Mouse (Mus musculus) central nervous system, embryonic 11.5 days (tissue): ENCODE measurements around the gene Ppt2. TPM values are rescaled to one million over a fixed set of nuclear protein-coding genes. Genes with fewer than 3 reads are reported as not detected.

Experiments used
- polyA plus RNA-seq: library from polyadenylated mRNA; depleted of rRNA; stranded (reverse); fragments of >200 nt; gene quantifications from 2 replicates; pipeline ENCODE4 v1.2.3, GENCODE M21; 2012; rRNA removed

Gene Ppt2
- polyA plus RNA-seq, result 18.8 and 23.6 TPM in 2 replicates

GRCm38 (mm10) chr17:34627943-34628643 is at the start of gene Ppt2:
Ppt2 (minus strand) TSS chr17:34628510.

DNA sequence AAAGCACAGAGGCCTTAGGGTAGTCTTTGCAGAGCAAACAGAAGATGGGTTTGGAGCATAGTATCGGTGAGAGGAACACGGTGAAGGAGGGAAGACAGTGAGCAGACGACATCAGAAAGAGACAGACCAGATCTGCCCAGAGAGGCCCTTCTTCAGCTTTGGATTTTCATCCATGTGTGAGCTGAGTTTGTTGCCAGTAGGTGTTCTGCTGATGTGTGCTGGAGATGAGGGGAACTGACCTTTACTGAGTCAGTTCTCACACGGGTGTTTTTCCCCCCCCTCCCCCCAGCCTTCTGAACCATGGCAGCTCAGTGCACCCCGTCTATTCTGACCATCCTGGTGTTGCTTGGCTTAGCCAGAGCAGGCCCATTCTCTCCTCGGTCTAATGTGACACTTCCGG is 41.9 kb upstream of the Ppt2 start, which contains the start of gene Tnxb:
Tnxb (plus strand) TSS at position 301 of the 400 bp plus-strand sequence.

DNA sequence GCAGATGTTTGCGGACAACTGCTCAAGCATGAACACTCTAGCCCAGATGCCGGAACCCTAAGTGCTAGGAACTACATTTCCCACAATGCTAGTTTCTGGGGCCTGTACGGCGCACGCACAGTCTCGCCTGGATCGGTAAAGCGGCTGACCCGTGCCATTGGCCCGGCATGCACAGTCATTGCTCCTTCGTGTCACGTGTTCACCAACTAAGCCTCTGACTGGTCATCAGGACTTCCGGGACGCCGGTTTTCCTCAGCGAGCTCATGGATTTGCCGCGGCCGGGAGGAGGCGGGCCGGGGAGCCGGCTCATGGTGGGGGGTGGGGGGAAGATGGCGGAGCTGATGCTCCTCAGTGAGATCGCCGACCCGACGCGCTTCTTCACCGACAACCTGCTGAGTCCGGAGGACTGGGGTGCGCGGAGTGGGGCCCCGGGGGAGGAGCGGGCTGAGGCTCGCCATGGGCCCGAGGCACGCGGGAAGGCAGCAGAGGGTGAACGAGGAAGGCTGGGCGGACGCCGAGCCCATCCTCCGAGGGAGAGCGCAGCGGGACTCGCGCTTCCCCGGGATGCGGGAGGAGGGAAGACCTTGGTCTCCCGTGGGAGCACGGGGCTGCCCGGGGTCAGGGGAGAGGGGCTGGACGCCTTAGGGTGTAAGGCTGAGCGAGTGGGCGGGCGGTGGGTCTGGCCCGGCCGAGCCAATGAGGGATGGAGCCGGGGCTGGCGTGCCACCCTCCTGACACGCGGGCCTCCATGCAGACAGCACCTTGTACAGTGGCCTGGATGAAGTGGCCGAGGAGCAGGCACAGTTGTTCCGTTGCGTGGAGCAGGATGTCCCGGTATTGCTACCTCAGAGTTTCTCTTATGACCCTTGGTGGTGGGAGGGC is 18.8 kb upstream of the Ppt2 start, which contains the start of gene Atf6b:
Atf6b (plus strand) TSS at position 241 of the 882 bp plus-strand sequence.

DNA sequence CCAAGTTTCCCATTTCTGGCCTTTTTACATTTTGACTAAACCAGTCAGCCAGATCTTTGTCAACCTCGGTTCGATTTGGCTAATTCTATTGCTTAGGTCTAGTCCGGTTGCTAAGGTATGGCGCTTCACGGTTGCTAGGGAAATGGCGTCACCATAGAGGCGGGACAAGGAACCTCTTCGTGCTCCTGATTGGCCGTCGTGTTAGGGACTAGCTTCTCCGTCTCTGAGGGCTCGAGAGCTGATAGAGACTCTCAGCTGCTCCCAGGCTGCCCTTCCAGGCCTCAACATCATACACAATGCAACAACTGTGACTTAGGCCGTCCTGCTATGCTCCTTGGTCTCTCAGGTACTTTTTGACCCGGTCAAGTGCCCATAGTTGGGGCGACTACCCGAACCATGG is 16.3 kb upstream of the Ppt2 start, which contains the start of gene Fkbpl:
Fkbpl (plus strand) TSS at position 157 of the 400 bp plus-strand sequence.

DNA sequence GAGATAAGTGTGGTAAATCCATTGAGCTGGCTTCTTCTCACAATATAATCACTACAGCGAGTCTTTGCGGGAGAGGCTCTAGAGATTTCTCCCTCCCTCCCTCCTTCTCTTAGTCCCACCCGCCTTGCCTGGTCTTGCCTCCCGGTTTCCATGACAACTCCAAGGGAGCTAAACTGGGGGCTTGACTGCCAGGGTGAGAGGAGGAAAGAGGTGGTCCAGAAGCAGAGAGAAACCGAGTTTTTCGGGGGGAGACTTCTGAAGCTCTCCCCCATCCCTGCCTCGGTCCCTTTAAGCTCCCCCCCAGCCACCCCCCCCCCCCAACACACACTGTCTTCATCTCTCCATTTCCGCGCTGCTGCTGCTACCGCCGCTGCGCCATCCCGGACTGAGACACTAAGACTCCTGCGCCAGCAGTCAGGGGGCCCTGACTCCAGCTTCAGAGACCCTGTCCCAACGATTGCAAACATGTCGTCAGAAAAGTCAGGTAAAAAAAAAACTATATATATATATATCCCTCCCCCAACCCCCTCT is 976 bp upstream of the Ppt2 start, which contains the start of gene Prrt1:
Prrt1 (plus strand) TSS at position 313 of the 531 bp plus-strand sequence.

DNA sequence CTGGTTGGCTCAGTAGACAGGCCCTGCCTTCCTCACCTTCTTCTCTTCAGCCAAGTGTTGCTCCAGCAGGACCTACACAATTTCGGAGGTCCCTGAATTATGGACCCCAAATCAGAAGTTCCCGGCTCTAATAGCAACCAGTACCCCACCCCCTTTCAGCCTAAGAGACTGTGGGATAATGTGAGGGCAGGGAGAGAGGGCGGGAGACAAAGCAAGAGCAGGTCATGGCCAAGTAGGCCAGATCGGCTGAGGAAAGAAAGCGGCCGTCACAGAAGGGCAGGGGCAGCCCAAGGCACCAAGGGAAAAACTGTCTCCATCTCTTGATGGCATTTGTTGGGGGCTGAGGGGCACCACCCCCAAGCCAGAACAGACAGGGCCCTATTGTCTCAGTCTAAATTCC is 12.4 kb downstream of the Ppt2 start, which contains the start of gene Egfl8:
Egfl8 (minus strand) TSS at position 101 of the 400 bp plus-strand sequence.

DNA sequence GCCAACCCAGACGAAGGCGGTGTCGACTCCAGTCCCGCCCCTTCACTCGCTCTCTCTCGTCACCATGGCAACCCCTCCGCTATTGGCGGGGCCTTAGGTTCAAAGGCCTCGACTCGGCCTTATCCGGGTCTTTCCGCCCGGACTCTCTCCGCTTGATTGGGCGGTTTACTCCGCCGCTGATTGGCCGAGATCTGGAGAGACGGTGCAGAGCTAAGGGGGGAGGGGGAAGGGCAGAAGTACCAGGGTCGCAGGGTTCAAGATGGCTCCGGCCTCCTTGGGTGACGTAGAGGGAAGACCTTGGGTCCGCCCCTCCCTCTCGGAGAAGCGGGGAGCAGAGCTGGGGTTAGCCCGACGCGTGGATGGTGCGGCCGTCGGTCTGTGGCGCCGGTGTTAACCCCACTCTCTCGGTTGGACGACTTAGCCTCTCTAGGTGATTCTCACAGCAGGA is 24.2 kb downstream of the Ppt2 start, which contains the start of gene Agpat1:
Agpat1 (plus strand) TSS at position 202 of the 448 bp plus-strand sequence.

DNA sequence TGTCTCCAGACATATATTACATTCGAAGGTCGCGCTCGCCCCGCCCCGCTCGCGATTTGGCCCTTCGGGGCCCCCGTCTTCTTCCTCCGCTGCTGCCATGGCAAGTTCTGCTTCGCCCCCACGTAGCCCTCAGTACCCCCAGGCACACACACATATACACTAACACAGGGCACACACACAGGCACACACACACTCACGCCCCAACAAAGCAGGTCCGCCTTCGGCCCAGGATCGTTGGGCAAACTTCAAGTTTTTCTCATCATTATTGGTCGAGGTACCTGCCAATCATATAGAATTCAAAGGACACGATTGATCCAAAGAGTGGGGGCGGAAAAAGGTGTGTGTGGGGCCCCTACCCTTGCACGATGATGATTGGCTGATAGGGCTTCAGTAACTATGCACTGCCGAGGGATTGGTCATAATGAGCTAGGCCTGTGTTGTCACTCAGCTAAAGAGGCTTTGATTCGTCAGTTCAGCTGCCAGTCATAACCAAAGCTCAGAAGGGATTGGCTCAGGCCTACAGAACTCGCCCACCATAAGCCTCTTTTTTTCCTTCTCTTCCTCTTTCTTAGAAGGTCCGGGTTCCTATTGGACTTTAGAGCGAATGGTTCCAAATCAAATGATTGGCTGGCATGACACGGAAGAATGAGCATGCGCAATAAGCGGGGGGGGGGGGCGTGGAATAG is 24.8 kb downstream of the Ppt2 start, which contains the start of gene Rnf5:
Rnf5 (minus strand) TSS at position 316 of the 686 bp plus-strand sequence.

GRCm38 (mm10) chr17:34597566-34598095 is 30.7 kb downstream of the Ppt2 start, which contains the start of gene Ager:
Ager (plus strand) TSS chr17:34597862.

GRCm38 (mm10) chr17:34591029-34591993 is 37.0 kb downstream of the Ppt2 start, which contains the start of gene Pbx2:
Pbx2 (plus strand) TSS chr17:34591266.

DNA sequence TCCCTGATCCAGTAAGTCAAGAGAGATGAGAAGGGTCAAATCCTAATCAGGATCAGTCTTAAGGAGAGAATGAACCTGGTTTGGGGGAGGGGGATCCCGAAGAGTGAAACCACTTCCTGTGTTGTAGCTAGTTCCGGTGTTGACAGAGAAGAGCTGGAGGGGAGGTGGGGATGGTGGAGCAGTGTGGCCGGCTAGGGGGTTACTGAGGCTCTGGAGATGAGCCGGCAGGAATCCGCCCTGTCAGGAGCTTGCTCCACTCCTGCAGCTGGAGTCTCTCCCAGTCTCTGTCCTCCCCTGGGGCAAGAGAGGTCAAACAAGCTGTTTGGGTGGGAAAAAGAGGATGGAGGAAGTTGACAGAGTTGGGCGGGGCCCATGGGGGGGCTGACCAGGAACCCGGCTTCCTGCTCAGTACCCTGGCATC is 38.6 kb downstream of the Ppt2 start, which contains the start of gene Gpsm3:
Gpsm3 (plus strand) TSS at position 126 of the 421 bp plus-strand sequence.

Other genes with a start within 250 kb of the Ppt2 start
- gene BC051142, start 229.7 kb downstream of the Ppt2 start, polyA plus RNA-seq, result 4.8 and 7.0 TPM in 2 replicates
- gene Btnl4, start 151.2 kb downstream of the Ppt2 start, polyA plus RNA-seq, result not detected in 2 replicates
- gene Btnl6, start 111.2 kb downstream of the Ppt2 start, polyA plus RNA-seq, result not detected in 2 replicates
- gene Notch4, start 64.2 kb downstream of the Ppt2 start, polyA plus RNA-seq, result 12.7 and 23.2 TPM in 2 replicates
- gene Gpsm3, start 38.7 kb downstream of the Ppt2 start, polyA plus RNA-seq, result 3.7 and 6.2 TPM in 2 replicates
- 163 and 174 TPM in 2 replicates for gene Pbx2, start 37.2 kb downstream of the Ppt2 start, polyA plus RNA-seq
- gene Ager, start 30.6 kb downstream of the Ppt2 start, polyA plus RNA-seq, result 12.3 and 15.5 TPM in 2 replicates
- gene Rnf5, start 24.8 kb downstream of the Ppt2 start, polyA plus RNA-seq, result 146 and 186 TPM in 2 replicates
- 91.7 and 142 TPM in 2 replicates for gene Agpat1, start 24.2 kb downstream of the Ppt2 start, polyA plus RNA-seq
- gene Egfl8, start 12.5 kb downstream of the Ppt2 start, polyA plus RNA-seq, result 6.8 and 9.5 TPM in 2 replicates
- gene Prrt1, start 1.0 kb upstream of the Ppt2 start, polyA plus RNA-seq, result 7.1 and 9.7 TPM in 2 replicates
- 5.1 and 6.5 TPM in 2 replicates for gene Fkbpl, start 16.3 kb upstream of the Ppt2 start, polyA plus RNA-seq
- 59.4 and 71.2 TPM in 2 replicates for gene Atf6b, start 18.6 kb upstream of the Ppt2 start, polyA plus RNA-seq
- gene Tnxb, start 42.0 kb upstream of the Ppt2 start, polyA plus RNA-seq, result 0.06 and 0.09 TPM in 2 replicates
- gene C4b, start 115.4 kb upstream of the Ppt2 start, polyA plus RNA-seq, result 0.05 and 0.07 TPM in 2 replicates
- 0.04 TPM in 2 replicates for gene Cyp21a1, start 176.1 kb upstream of the Ppt2 start, polyA plus RNA-seq
- 46.3 and 66.7 TPM in 2 replicates for gene Stk19, start 208.4 kb upstream of the Ppt2 start, polyA plus RNA-seq
- 70.9 and 71.2 TPM in 2 replicates for gene Dxo, start 208.5 kb upstream of the Ppt2 start, polyA plus RNA-seq
- 65.5 and 77.4 TPM in 2 replicates for gene Skiv2l, start 221.7 kb upstream of the Ppt2 start, polyA plus RNA-seq
- gene Nelfe, start 221.9 kb upstream of the Ppt2 start, polyA plus RNA-seq, result 94.0 and 142 TPM in 2 replicates
- 1.9 and 6.9 TPM in 2 replicates for gene Cfb, start 234.0 kb upstream of the Ppt2 start, polyA plus RNA-seq